In the genomic region with DNA sequence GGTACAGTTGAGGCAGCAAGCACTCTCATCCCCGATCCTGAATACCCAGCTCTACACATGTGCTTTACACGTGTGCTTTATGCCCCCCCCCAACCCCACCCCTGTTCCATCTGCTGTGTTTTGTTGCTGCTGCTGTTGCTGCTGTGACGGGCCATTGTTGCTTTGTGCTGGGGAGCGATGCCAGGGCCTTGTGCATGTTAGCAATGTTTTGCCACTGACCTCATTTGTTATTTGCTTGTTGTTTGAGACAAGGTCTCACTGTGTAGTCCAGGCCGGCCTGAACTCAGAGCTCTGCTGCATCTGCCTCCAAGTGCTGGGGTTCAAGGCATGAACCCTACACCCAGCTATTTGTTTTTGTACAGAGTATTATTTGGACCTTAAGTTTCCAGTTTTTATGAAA, we compare ENCODE assay signal across 38 mouse cellular contexts. TPM values are rescaled to one million over a fixed set of nuclear protein-coding genes. Genes with fewer than 3 reads are reported as not detected.
DNase-seq lines count a peak whose midpoint lies in the region; TF ChIP-seq lines count a peak whose summit lies in the region.
"Had no signal": no experiment of that assay in that cellular context is flagged by ENCODE, and none has a peak within 500 bp of the region (broad histone marks: within the 10 kb centered on the region; RNA-seq: fewer than 3 reads in every experiment).

No protein-coding gene starts in this region.

- H3K4me3 ChIP-seq in cerebellum, adult 2 months (replicated peaks; ENCODE audit: insufficient read depth, low read depth, low read length): no peak overlapping the region
- H3K4me3 ChIP-seq: heart, embryonic 10.5 days; heart, embryonic 15.5 days; hindbrain, embryonic 12.5 days; midbrain, embryonic 13.5 days; neural tube, embryonic 13.5 days had no signal

- DNase-seq in cerebellum, adult 2 months: no peak
- no peak for DNase-seq in cerebellum, adult 8-10 months
- peak; percentile 62 for DNase-seq in layer of hippocampus, adult 11-12 months (ENCODE audit: low spot score)
- DNase-seq in layer of hippocampus, postnatal 10 days (ENCODE audit: low spot score in 2 of 2): no peak
- peak; percentile 30 for DNase-seq in retina, postnatal 1 day
- DNase-seq in retina, embryonic 14.5 days (ENCODE audit: low spot score): no peak
- DNase-seq in thymus, postnatal 14 days: no peak
- DNase-seq: adrenal gland, postnatal 14 days; cerebellum, adult 18-20 months; cerebellum, postnatal 25 days; gastrocnemius, postnatal 14 days; kidney, adult 9 months; kidney, postnatal 10 days; liver; lung, adult 2 months; lung, postnatal 10 days; right cerebral cortex, postnatal 4 days; thymus, adult 2 months; thymus, postnatal 4 days had no signal

- H3K27me3 ChIP-seq in cerebellum, adult 2 months (ENCODE audit: control insufficient read depth, insufficient read depth, low read length): no peaks in the 10 kb centered on the region
- H3K27me3 ChIP-seq: heart, embryonic 15.5 days; hindbrain, embryonic 12.5 days; midbrain, embryonic 13.5 days; neural tube, embryonic 13.5 days had no signal

- no peak for TF ChIP-seq POLR2A in cerebellum, adult 2 months (IDR thresholded peaks at IDR 0.05; ENCODE audit: borderline replicate concordance, insufficient read depth, low read length)

- no peaks in the 10 kb centered on the region for H3K4me1 ChIP-seq in cerebellum, adult 2 months (ENCODE audit: control insufficient read depth, insufficient read depth, low read length)
- H3K4me1 ChIP-seq: heart, embryonic 15.5 days; hindbrain, embryonic 12.5 days; midbrain, embryonic 13.5 days; neural tube, embryonic 13.5 days had no signal

- peak overlapping the region; percentile 50; the same call in 1 of the 2 replicates for H3K27ac ChIP-seq in cerebellum, adult 2 months (ENCODE audit: insufficient read depth, low read length)
- H3K27ac ChIP-seq: heart, embryonic 10.5 days; heart, embryonic 15.5 days; hindbrain, embryonic 12.5 days; liver, embryonic 14.5 days; macrophage; midbrain, embryonic 13.5 days; neural tube, embryonic 13.5 days; stomach, postnatal 0 days had no signal

- 56% methylated on average over 5 of the region's 5 CpGs for WGBS in cerebellum, adult 2 months

- no peak for TF ChIP-seq CTCF in cerebellum, adult 2 months (IDR thresholded peaks at IDR 0.05; ENCODE audit: borderline replicate concordance, insufficient read depth, low read depth, low read length)

RNA-seq across cellular contexts. Expression of gene Tmprss12, which starts 10.2 kb away (rescaled TPM):
- not detected in 2 replicates for polyA plus RNA-seq in cerebellum, adult 2 months (2012; rRNA removed)
- total RNA-seq in layer of hippocampus, postnatal 10 days (2021): not detected
- total RNA-seq: adrenal gland, postnatal 14 days; G1E; gastrocnemius, postnatal 14 days; granulocyte monocyte progenitor cell, adult 5-6 weeks; heart, postnatal 25 days; left cerebral cortex, postnatal 14 days; megakaryocyte-erythroid progenitor cell, adult 5-6 weeks had no signal
- polyA plus RNA-seq: embryonic facial prominence, embryonic 11.5 days; forebrain, embryonic 14.5 days; G1E; heart, embryonic 10.5 days; heart, embryonic 15.5 days; hindbrain, embryonic 12.5 days; intestine, embryonic 16.5 days; large intestine, adult 2 months; limb, embryonic 11.5 days; liver, embryonic 14.5 days; lung, adult 2 months; macrophage; midbrain, embryonic 13.5 days; neural tube, embryonic 13.5 days; spleen, adult 2 months; stomach, postnatal 0 days; thymus, adult 2 months had no signal

RNA-seq across cellular contexts. Expression of gene Mettl7a1, which starts 13.1 kb away (rescaled TPM):
- 50.3 and 50.5 TPM in 2 replicates for polyA plus RNA-seq in cerebellum, adult 2 months (2012; rRNA removed)
- 10 to 100 TPM; 13.8 to 16.1 TPM for total RNA-seq in layer of hippocampus, postnatal 10 days (2021)

RNA-seq across cellular contexts. Expression of gene Mettl7a3, which starts 43.9 kb away (rescaled TPM):
- 0.13 and 0.15 TPM in 2 replicates for polyA plus RNA-seq in cerebellum, adult 2 months (2012; rRNA removed)
- not detected for total RNA-seq in layer of hippocampus, postnatal 10 days (2021)
- total RNA-seq: adrenal gland, postnatal 14 days; granulocyte monocyte progenitor cell, adult 5-6 weeks had no signal
- polyA plus RNA-seq: forebrain, embryonic 14.5 days; G1E; heart, embryonic 10.5 days; heart, embryonic 15.5 days; intestine, embryonic 16.5 days; large intestine, adult 2 months; limb, embryonic 11.5 days; liver, embryonic 14.5 days; macrophage; midbrain, embryonic 13.5 days; stomach, postnatal 0 days had no signal

Comparison
In these comparisons a context has a peak if more than half of its experiments do, and no peak if none do; other contexts are left out.
1. DNase-seq: peak in layer of hippocampus, adult 11-12 months (single experiment) and retina, postnatal 1 day (single experiment); none in cerebellum, adult 2 months (0 of 2), cerebellum, adult 8-10 months (single experiment), layer of hippocampus, postnatal 10 days (0 of 2), retina, embryonic 14.5 days (single experiment) and thymus, postnatal 14 days (single experiment).